Mouse (Mus musculus): ENCODE measurements around the gene Gm13275. TPM values are rescaled to one million over a fixed set of nuclear protein-coding genes. Genes with fewer than 3 reads are reported as not detected.
"Not testable (repeated sequence)": the region's sequence is repeated elsewhere in the genome, so short reads cannot be mapped to it uniquely, and the experiment has no call there.

Gene Gm13275
- total RNA-seq, 2 experiments from 2014 or later, result not detected

- not testable (repeated sequence) for DNase-seq (ENCODE audit: extremely low spot score in 1 of 2, low spot score in 1 of 2)
These were observed 3.0 kb upstream of the Gm13275 start, which contains the start of gene Gm13278 for GRCm38 (mm10) chr4:88791250-88791649. TSS of gene Gm13278 (plus strand) at chr4:88791550.

GRCm38 (mm10) chr4:88797097-88797496 lies 2.8 kb downstream of the Gm13275 start, which contains the start of gene Gm13279:
TSS of gene Gm13279 (plus strand) at chr4:88797397.
- not testable (repeated sequence) for DNase-seq (ENCODE audit: extremely low spot score in 1 of 2, low spot score in 1 of 2)

- not testable (repeated sequence) for DNase-seq (ENCODE audit: extremely low spot score in 1 of 2, low spot score in 1 of 2)
These were observed 5.1 kb downstream of the Gm13275 start, which contains the start of gene Gm13285 for GRCm38 (mm10) chr4:88799365-88799764. TSS of gene Gm13285 (plus strand) at chr4:88799665.

- not testable (repeated sequence) for DNase-seq (ENCODE audit: extremely low spot score in 1 of 2, low spot score in 1 of 2)
These were observed 8.7 kb downstream of the Gm13275 start, which contains the start of gene Gm13287 for GRCm38 (mm10) chr4:88802954-88803353. TSS of gene Gm13287 (plus strand) at chr4:88803254.

DNA sequence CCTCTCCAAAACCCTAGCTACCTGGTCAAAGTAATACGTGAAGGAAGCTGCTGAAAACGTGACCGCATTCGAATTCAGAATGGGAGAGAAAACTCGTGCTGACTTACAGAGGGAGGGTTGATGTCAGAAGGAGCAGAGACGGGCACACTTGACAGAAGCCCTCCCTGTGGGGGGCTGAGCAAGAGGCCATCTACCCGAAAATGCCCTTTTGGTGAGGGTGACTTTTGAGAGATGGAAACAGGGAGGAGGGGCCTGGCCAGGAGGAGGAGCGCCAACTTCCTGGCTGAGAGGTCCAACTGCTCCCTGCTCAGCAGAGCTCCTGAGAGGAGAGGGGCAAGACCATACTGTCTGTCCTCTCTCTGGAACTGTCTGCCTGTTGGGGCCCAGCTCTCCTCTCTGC lies 10.9 kb downstream of the Gm13275 start, which contains the start of gene Gm13288:
Gene Gm13288 (plus strand): TSS at position 301 of the 400 bp plus-strand sequence.
- not testable (repeated sequence) for DNase-seq (ENCODE audit: extremely low spot score in 1 of 2, low spot score in 1 of 2)

GRCm38 (mm10) chr4:88805761-88806160 lies 11.5 kb downstream of the Gm13275 start:
- DNase-seq (ENCODE audit: extremely low spot score in 1 of 2, low spot score in 1 of 2), result not testable (repeated sequence)

- DNase-seq (ENCODE audit: extremely low spot score in 1 of 2, low spot score in 1 of 2), result no peak
These were observed 21.6 kb downstream of the Gm13275 start, which contains the start of gene Ifna7 for GRCm38 (mm10) chr4:88815928-88816327. TSS of gene Ifna7 (plus strand) at chr4:88816228.

DNA sequence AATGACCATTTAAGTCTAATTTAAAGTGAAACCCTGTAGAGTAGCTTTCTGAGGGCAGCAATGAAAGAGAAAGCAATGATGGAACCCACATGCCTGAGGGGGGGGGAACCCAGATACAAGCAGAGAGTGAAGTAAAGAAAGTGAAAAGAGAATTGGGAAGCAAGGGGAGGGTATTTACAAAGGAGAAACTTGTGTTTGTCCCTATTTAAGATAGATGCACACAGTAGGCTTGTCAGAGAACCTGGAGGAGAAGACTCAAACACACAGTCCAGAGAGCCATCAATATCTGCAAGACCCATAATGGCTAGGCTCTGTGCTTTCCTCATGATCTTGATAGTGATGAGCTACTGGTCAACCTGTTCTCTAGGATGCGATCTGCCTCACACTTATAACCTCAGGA lies 25.4 kb downstream of the Gm13275 start, which contains the start of gene Ifna11:
Gene Ifna11 (plus strand): TSS at position 301 of the 400 bp plus-strand sequence.
- no peak for DNase-seq (ENCODE audit: extremely low spot score in 1 of 2, low spot score in 1 of 2)

GRCm38 (mm10) chr4:88822995-88823394 lies 28.7 kb downstream of the Gm13275 start:
- peak in 1 of 2 experiments; percentile 27 for DNase-seq (ENCODE audit: extremely low spot score in 1 of 2, low spot score in 1 of 2)

DNA sequence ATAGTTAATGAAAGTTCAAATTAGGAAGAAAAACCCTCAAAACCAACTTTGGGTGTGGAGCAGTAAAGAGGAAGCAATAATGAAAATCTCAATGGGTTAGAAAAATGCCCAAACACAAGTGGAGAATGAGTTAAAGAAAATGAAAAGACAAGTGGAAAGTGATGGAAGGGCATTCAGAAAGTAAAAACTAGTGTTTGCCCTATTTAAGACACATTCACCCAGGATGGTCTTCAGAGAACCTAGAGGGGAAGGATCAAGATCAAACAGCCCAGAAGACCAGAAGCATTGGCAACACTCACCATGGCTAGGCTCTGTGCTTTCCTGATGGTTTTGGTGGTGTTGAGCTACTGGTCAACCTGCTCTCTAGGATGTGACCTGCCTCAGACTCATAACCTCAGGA lies 32.8 kb downstream of the Gm13275 start, which contains the start of gene Ifna6:
Gene Ifna6 (plus strand): TSS at position 301 of the 400 bp plus-strand sequence.
- not testable (repeated sequence) for DNase-seq (ENCODE audit: extremely low spot score in 1 of 2, low spot score in 1 of 2)

DNA sequence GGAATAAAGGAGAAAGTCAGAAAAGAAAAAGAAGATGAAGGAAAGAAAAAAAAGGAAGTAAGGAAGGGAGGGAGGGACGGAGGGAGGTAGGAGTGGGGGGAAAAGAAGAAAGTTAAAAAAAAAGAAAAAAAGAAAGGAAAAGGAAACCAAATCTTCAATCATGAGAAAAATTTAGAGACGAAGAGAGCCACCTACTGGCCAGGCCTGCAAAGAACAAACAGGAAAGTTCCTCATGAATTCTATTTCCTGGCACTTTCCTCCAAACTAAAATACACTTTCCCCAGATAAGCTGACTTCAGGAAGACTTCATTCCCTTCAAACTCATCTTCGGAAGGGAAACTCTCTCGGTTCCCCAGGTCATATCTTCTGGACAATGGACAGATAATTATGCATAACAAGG lies 36.2 kb downstream of the Gm13275 start:
- peak; percentile 13 to 53 for DNase-seq (ENCODE audit: extremely low spot score in 1 of 2, low spot score in 1 of 2)

DNA sequence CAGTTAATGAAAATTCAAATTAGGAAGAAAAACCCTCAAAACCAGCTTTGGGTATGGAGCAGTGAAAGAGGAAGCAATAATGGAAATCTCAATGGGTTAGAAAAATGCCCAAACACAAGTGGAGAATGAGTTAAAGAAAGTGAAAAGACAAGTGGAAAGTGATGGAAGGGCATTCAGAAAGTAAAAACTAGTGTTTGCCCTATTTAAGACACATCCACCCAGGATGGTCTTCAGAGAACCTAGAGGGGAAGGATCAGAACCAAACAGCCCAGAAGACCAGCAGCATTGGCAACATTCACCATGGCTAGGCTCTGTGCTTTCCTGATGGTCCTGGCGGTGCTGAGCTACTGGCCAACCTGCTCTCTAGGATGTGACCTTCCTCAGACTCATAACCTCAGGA lies 40.9 kb downstream of the Gm13275 start, which contains the start of gene Ifna5:
Gene Ifna5 (plus strand): TSS at position 301 of the 400 bp plus-strand sequence.
- DNase-seq (ENCODE audit: extremely low spot score in 1 of 2, low spot score in 1 of 2), result not testable (repeated sequence)

DNA sequence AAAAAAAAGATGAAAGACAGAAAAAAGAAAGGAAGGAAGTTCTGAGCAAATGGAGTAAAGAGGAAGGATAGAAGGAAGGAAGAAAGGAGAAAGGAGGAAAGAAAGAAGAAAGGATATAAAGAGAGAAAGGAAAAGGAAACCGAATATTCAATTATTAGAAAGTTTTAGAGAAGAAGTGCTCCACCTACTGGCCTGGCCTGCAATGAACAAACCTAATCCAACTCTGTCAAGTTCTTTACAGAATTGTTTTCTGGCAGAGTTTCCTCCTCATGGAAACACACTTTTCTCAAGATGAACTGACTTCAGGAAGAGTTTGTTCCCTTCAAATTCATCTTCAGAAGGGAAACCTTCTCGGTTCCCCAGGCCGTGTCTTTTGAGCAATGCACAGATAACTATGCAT lies 44.5 kb downstream of the Gm13275 start:
- DNase-seq (ENCODE audit: extremely low spot score in 1 of 2, low spot score in 1 of 2), result peak in 1 of 2 experiments; percentile 13

DNA sequence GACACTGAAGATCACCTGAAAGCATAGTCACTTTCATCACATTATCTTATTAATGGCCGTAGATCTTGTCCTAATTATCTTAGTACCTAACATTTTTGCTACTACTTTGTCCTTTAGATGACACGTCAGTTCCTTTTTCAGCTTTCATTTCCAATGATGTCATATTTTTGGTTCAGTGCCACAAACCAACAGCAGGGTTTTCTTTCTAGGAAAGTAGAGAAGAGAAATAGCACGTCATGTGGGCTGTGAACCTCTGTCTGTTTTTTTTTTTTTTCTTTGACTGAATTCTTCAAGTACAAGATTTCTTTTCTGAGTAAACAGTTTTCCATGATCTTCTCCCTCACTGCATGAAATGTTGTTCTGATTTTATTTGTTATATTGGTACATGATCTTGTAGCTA lies 45.8 kb downstream of the Gm13275 start:
- no peak for DNase-seq (ENCODE audit: extremely low spot score in 1 of 2, low spot score in 1 of 2)

DNA sequence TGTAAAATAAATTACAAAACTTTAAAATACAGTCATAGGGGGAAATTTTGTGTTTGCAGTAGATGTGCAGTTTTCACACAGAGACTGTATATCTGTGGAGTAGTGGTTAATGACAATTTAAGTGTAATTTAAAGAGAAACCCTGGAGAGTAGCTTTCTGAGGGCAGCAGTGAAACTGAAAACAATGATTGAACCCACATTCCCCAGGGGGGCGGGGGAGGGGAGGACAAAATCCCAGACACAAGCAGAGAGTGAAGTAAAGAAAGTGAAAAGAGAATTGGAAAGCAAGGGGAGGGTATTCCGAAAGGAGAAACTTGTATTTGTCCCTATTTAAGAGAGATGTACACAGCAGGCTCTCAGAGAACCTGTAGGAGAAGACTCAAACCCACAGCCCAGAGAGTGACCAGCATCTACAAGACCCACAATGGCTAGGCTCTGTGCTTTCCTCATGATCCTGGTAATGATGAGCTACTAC lies 47.2 kb downstream of the Gm13275 start, which contains the start of gene Ifna4:
Gene Ifna4 (plus strand): TSS at position 424 of the 474 bp plus-strand sequence.
- no peak for DNase-seq (ENCODE audit: extremely low spot score in 1 of 2, low spot score in 1 of 2)

Other genes with a start within 250 kb of the Gm13275 start
- not detected for gene Ifna15, start 236.2 kb upstream of the Gm13275 start, total RNA-seq (2021)
- gene Ifna14, start 222.7 kb upstream of the Gm13275 start, total RNA-seq (2021), result not detected
- gene Ifna9, start 202.1 kb upstream of the Gm13275 start, total RNA-seq (2021), result not detected
- not detected for gene Ifna12, start 191.1 kb upstream of the Gm13275 start, total RNA-seq (2021)
- gene C87499, start 160.1 kb upstream of the Gm13275 start, total RNA-seq (2021), result not detected
- gene Ifna13, start 150.0 kb upstream of the Gm13275 start, total RNA-seq (2021), result not detected
- not detected for gene Ifna16, start 117.6 kb upstream of the Gm13275 start, total RNA-seq (2021)
- not detected for gene Ifna2, start 110.6 kb upstream of the Gm13275 start, total RNA-seq (2021)
- not detected for gene Ifnab, start 103.1 kb upstream of the Gm13275 start, total RNA-seq (2021)
- gene Gm26566, start 72.7 kb upstream of the Gm13275 start, total RNA-seq (2021), result 1 to 10 TPM; 1.4 to 1.8 TPM
- 100 to 1,000 TPM; 105 to 109 TPM for gene Klhl9, start 72.0 kb upstream of the Gm13275 start, total RNA-seq (2021)
- gene Gm13271, start 39.6 kb upstream of the Gm13275 start, total RNA-seq (2021), result not detected
- gene Gm13283, start 34.4 kb upstream of the Gm13275 start, total RNA-seq (2021), result not detected
- gene Gm13290, start 20.7 kb upstream of the Gm13275 start, total RNA-seq (2021), result not detected
- not detected for gene Gm13289, start 17.6 kb upstream of the Gm13275 start, total RNA-seq (2021)
- gene Gm13272, start 14.6 kb upstream of the Gm13275 start, total RNA-seq (2021), result not detected
- gene Ifnz, start 12.4 kb upstream of the Gm13275 start, total RNA-seq (2021), result not detected
- not detected for gene Gm13276, start 8.8 kb upstream of the Gm13275 start, total RNA-seq (2021)
- gene Gm13277, start 5.9 kb upstream of the Gm13275 start, total RNA-seq (2021), result not detected
- gene Gm13278, start 2.9 kb upstream of the Gm13275 start, total RNA-seq (2021), result not detected
- gene Gm13279, start 2.9 kb downstream of the Gm13275 start, total RNA-seq (2021), result not detected
- gene Gm13285, start 5.2 kb downstream of the Gm13275 start, total RNA-seq (2021), result not detected
- not detected for gene Gm13287, start 8.8 kb downstream of the Gm13275 start, total RNA-seq (2021)
- gene Gm13288, start 11.0 kb downstream of the Gm13275 start, total RNA-seq (2021), result not detected
- not detected for gene Ifna7, start 21.7 kb downstream of the Gm13275 start, total RNA-seq (2021)
- gene Ifna11, start 25.5 kb downstream of the Gm13275 start, total RNA-seq (2021), result not detected
- not detected for gene Ifna6, start 32.9 kb downstream of the Gm13275 start, total RNA-seq (2021)
- gene Ifna5, start 41.0 kb downstream of the Gm13275 start, total RNA-seq (2021), result not detected
- gene Ifna4, start 47.4 kb downstream of the Gm13275 start, total RNA-seq (2021), result not detected
- gene Ifna1, start 55.6 kb downstream of the Gm13275 start, total RNA-seq (2021), result not detected
- gene Ifne, start 85.7 kb downstream of the Gm13275 start, total RNA-seq (2021), result not detected